In the genomic region with DNA sequence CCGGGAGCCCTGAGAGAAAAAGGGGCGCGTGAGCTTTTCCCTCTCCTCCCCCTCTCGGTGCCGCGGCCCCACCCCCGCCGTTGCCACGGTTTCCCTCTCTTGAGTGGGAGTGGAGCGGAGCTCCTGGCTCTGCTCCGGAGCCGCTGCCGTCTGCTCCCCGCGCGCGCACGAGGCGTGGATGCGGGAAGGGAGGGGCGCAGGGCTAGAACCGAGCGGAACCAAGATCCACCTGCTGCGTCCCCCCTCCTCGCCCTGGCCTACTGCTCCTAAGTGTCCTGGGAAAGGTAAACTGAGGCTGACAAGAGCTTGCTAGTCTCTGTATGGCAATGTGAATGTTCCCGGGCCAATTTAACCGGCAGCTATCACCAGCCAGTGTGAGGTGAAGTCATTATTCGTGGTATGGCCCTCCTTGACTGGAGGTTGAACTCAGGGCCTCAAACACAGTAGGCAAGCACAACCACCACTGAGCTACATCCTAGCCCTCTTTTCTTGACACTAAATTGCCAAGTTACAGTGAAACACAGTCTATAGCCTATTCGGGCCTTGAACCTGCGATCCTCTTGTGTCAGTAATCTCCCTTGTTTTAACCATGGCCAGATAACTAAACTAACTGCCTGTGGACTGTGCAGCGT, we compare ENCODE assay signal across 7 mouse cellular contexts. TPM values are rescaled to one million over a fixed set of nuclear protein-coding genes. Genes with fewer than 3 reads are reported as not detected.
DNase-seq lines count a peak whose midpoint lies in the region; ATAC-seq lines count a peak whose summit lies in the region.

No protein-coding gene starts in this region.

- peaks cover 63% of the 10 kb centered on the region for H3K27me3 ChIP-seq in forebrain, embryonic 12.5 days
- peaks cover 10% of the 10 kb centered on the region for H3K27me3 ChIP-seq in stomach, embryonic 14.5 days (ENCODE audit: control insufficient read depth, insufficient read depth, low read length)

- peak; percentile 26 to 59 for DNase-seq in lung, adult 18-20 months
- DNase-seq in lung, postnatal 25 days (ENCODE audit: low spot score): no peak
- peak; percentile 81 to 88 for DNase-seq in layer of hippocampus, adult 18-20 months (ENCODE audit: low spot score in 2 of 2)
- DNase-seq in lung, postnatal 36 days: peak; percentile 10
- DNase-seq in ovary, adult 18-20 months (ENCODE audit: low spot score): no peak

- no peak for ATAC-seq in forebrain, embryonic 12.5 days (ENCODE audit: low FRiP score)
- ATAC-seq in stomach, embryonic 14.5 days (ENCODE audit: insufficient number of reproducible peaks, insufficient read depth, low FRiP score, low read depth): no peak

- peak overlapping the region; percentile 69 for H3K4me3 ChIP-seq in forebrain, embryonic 12.5 days (replicated peaks)
- H3K4me3 ChIP-seq in stomach, embryonic 14.5 days (ENCODE audit: low read depth, low read length): peak overlapping the region; percentile 58

- no peak overlapping the region for H3K27ac ChIP-seq in forebrain, embryonic 12.5 days
- peak overlapping the region; percentile 48 for H3K27ac ChIP-seq in stomach, embryonic 14.5 days (ENCODE audit: low read length)

- peak overlapping the region; percentile 65 for H3K9ac ChIP-seq in forebrain, embryonic 12.5 days
- peak overlapping the region; percentile 39; the same call in 1 of the 2 replicates for H3K9ac ChIP-seq in stomach, embryonic 14.5 days (replicated peaks; ENCODE audit: low read depth, low read length)

- H3K9me3 ChIP-seq in forebrain, embryonic 12.5 days: no peaks in the 10 kb centered on the region
- no peaks in the 10 kb centered on the region for H3K9me3 ChIP-seq in stomach, embryonic 14.5 days (ENCODE audit: control insufficient read depth, low read depth, low read length)

- WGBS in forebrain, embryonic 12.5 days: 12% methylated on average over 14 of the region's 31 CpGs
- WGBS in stomach, embryonic 14.5 days: 13% methylated on average over 25 of the region's 31 CpGs

- H3K4me2 ChIP-seq in forebrain, embryonic 12.5 days: peak overlapping the region; percentile 99
- H3K4me2 ChIP-seq in stomach, embryonic 14.5 days (replicated peaks; ENCODE audit: low read depth, low read length): peak overlapping the region; percentile 100

- H3K4me1 ChIP-seq in forebrain, embryonic 12.5 days: peaks cover 42% of the 10 kb centered on the region
- peaks cover 25% of the 10 kb centered on the region; the same call in 1 of the 2 replicates for H3K4me1 ChIP-seq in stomach, embryonic 14.5 days (ENCODE audit: control insufficient read depth, insufficient read depth, low read length)

- H3K36me3 ChIP-seq in forebrain, embryonic 12.5 days (replicated peaks): no peaks in the 10 kb centered on the region
- no peaks in the 10 kb centered on the region for H3K36me3 ChIP-seq in stomach, embryonic 14.5 days (ENCODE audit: control insufficient read depth, insufficient read depth, low read length)

RNA-seq across cellular contexts. Expression of a gene that starts 1.2 kb away (rescaled TPM):
- 0.85 and 1.0 TPM in 2 replicates for polyA plus RNA-seq in forebrain, embryonic 12.5 days (2016; fragmentation: Nextera tagmentation; extraction: Ambion mirVana)
- 100 to 1,000 TPM; 284 to 311 TPM for total RNA-seq in layer of hippocampus, adult 18-20 months (2021)
- 10.5 and 12.1 TPM in 2 replicates for polyA plus RNA-seq in stomach, embryonic 14.5 days (2014; fragmentation: Nextera tagmentation; extraction: Ambion mirVana)

RNA-seq across cellular contexts. Expression of a gene that starts 16.9 kb away (rescaled TPM):
- polyA plus RNA-seq in forebrain, embryonic 12.5 days (2016; fragmentation: Nextera tagmentation; extraction: Ambion mirVana): 0.12 TPM in 1 of 2 replicates, not detected in the other
- total RNA-seq in layer of hippocampus, adult 18-20 months (2021): 10 to 100 TPM; 12.5 to 15.8 TPM
- 3.1 and 3.3 TPM in 2 replicates for polyA plus RNA-seq in stomach, embryonic 14.5 days (2014; fragmentation: Nextera tagmentation; extraction: Ambion mirVana)

RNA-seq across cellular contexts. Expression of a gene that starts 44.0 kb away (rescaled TPM):
- polyA plus RNA-seq in forebrain, embryonic 12.5 days (2016; fragmentation: Nextera tagmentation; extraction: Ambion mirVana): 32.8 and 33.4 TPM in 2 replicates
- total RNA-seq in layer of hippocampus, adult 18-20 months (2021): 10 to 100 TPM; 17.7 to 19.2 TPM
- 26.6 and 28.2 TPM in 2 replicates for polyA plus RNA-seq in stomach, embryonic 14.5 days (2014; fragmentation: Nextera tagmentation; extraction: Ambion mirVana)

RNA-seq across cellular contexts. Expression of a gene that starts 54.2 kb away (rescaled TPM):
- 27.7 and 28.2 TPM in 2 replicates for polyA plus RNA-seq in forebrain, embryonic 12.5 days (2016; fragmentation: Nextera tagmentation; extraction: Ambion mirVana)
- 10 to 100 TPM; 87.5 to 93.6 TPM for total RNA-seq in layer of hippocampus, adult 18-20 months (2021)
- 27.2 TPM in 2 replicates for polyA plus RNA-seq in stomach, embryonic 14.5 days (2014; fragmentation: Nextera tagmentation; extraction: Ambion mirVana)

Comparison
In these comparisons a context has a peak if more than half of its experiments do, and no peak if none do; other contexts are left out.
1. DNase-seq: peak in lung, adult 18-20 months (2 of 2), layer of hippocampus, adult 18-20 months (2 of 2) and lung, postnatal 36 days (single experiment); none in lung, postnatal 25 days (single experiment) and ovary, adult 18-20 months (single experiment).